Mouse (Mus musculus): ENCODE data around the gene Pafah1b2. TPM values are rescaled to one million over a fixed set of nuclear protein-coding genes. Genes with fewer than 3 reads are reported as not detected.

The Pafah1b2 gene
- polyA plus RNA-seq, 1 experiment from 2014 or later = 113 TPM

DNA sequence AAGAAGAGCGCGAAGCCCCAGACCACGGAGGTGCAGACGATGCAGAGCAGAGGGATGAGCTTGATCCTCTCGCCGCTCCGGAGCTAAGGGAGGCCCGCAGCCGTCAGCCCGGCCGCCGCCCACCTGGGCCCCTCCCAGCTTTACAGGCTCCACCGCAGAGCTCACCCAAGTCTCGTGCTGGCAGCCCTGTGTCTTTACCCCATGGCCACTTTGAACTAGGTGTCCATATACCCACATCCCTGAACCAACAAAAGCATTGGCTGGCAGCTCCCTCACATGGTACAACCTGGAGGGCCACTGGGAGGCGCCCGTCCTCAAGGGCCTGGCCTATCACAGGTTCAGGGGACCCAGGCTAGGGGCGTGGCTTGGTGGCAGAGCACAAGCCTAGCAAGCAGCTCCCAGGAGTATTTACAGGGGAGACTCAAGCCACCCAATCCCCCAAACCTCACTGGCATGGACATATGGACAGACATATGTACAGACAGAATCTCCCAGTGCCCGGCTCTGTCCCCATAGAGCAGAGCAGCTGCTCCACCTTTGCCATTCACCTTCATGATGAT, 71.1 kb downstream of the Pafah1b2 start:
- peak; percentile 37 for DNase-seq (ENCODE audit: low spot score)
- Histone ChIP-seq H3K27me3 (ENCODE audit: insufficient read depth, low read length) (no peaks in the 10 kb centered on the region), H3K4me1 (replicated peaks; ENCODE audit: insufficient read depth, low read length) (0 out of 2 replicates have a peak, but pooled peaks cover 1% of the 10 kb centered on the region), H3K4me3 (replicated peaks; ENCODE audit: low read depth, low read length) (no peak overlapping the region), H3K9me3 (replicated peaks; ENCODE audit: low read length) (no peaks in the 10 kb centered on the region), H3K36me3 (ENCODE audit: insufficient read depth, low read length) (peaks cover 61% of the 10 kb centered on the region), H3K27ac (no peak overlapping the region), H3K4me2 (ENCODE audit: low read length) (no peak overlapping the region), H3K9ac (ENCODE audit: low read depth, low read length) (no peak overlapping the region)
- TF ChIP-seq CTCF (IDR thresholded peaks at IDR 0.05; ENCODE audit: low read depth) = peak; percentile 37; the same call in 1 of the 2 replicates
- 66% methylated on average over 18 of the region's 18 CpGs for WGBS
- no peak for ATAC-seq (replicated peaks; ENCODE audit: low FRiP score, low read depth)

DNA sequence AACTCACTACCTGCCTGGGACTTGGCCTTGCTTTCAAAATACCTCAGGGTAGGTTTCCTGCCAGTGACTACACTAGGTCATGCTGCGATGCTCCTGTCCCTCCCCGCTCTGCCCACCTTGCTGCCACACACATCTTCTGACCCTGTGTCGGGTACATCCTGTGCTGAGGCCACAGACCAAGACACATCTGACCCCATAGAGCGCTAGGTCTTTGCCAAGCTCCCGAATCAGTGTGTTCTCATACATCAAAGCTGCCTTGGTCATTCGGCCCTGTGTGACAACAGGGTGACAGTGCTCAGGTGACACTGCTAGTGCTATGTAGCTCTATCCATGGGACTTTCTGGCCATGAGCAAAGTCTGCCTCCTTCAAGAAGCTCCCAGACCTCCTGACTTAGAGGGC, 72.7 kb downstream of the Pafah1b2 start:
- no peak overlapping the region for H3K4me2 ChIP-seq (ENCODE audit: low read length)
- 0 out of 2 replicates have a peak, but pooled peaks cover 5% of the 10 kb centered on the region for H3K4me1 ChIP-seq (replicated peaks; ENCODE audit: insufficient read depth, low read length)
- H3K9ac ChIP-seq (ENCODE audit: low read depth, low read length) = no peak overlapping the region
- TF ChIP-seq CTCF (IDR thresholded peaks at IDR 0.05; ENCODE audit: low read depth) = no peak
- ATAC-seq (replicated peaks; ENCODE audit: low FRiP score, low read depth) = no peak
- H3K27ac ChIP-seq = no peak overlapping the region
- H3K9me3 ChIP-seq (replicated peaks; ENCODE audit: low read length) = no peaks in the 10 kb centered on the region
- no peak overlapping the region for H3K4me3 ChIP-seq (replicated peaks; ENCODE audit: low read depth, low read length)
- 82% methylated on average over 6 of the region's 6 CpGs for WGBS
- H3K27me3 ChIP-seq (ENCODE audit: insufficient read depth, low read length) = no peaks in the 10 kb centered on the region
- H3K36me3 ChIP-seq (ENCODE audit: insufficient read depth, low read length) = peaks cover 46% of the 10 kb centered on the region
- DNase-seq (ENCODE audit: low spot score) = no peak

DNA sequence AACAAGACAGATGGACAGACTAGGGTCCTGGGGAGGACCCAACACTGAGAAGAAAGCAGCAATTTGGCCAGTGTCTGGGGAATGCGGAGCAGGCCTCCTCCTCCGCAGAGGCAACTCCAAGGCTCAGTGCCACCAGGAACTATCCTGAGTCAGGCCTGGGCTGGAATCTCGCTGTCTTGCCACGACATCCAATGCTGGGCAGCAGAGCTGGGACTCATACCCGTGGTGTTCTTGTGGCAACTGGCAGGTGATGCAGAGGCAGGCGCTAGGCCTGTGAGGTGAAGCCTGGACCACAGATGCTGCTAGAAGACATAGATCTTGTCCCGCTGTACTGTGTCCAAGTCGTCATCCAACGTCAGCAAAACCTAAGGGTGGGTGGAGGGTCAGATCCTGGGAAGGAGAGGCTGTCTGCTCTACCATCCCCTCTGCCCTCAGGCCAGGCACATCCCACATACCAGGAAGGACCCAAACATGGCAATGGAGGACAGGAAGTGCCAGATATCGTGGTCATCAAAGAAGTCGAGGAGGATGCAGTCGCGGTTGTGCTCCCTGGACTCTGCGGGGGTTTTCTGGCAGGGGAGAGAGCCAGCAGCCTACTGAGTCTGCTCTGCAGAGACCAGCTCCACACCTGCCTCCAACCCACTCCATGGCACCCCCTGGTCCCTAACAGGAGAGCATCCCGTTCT, 73.4 kb downstream of the Pafah1b2 start:
- no peak for DNase-seq (ENCODE audit: low spot score)
- no peak for ATAC-seq (replicated peaks; ENCODE audit: low FRiP score, low read depth)
- H3K36me3 ChIP-seq (ENCODE audit: insufficient read depth, low read length) = peaks cover 39% of the 10 kb centered on the region

DNA sequence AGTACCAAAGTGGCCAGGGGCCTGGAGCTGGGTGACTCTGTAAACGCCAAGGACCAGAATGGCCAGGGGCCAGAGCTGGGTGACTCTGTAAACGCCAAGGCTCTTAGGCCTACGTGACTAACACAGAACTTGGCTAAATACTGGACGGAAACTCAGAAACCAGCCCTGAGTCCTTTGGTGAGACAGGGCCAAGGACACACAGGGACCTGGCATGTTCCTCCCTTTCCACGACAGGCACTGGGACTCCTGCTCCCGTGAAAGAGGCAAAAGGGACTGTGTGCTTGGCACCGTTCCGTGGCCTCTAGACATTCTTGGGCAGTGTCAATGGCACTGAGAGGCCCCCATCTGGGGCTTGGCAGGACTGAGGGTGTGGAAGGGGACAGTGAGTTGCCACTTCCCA, 74.4 kb downstream of the Pafah1b2 start:
- Histone ChIP-seq H3K27ac (no peak overlapping the region), H3K36me3 (ENCODE audit: insufficient read depth, low read length) (peaks cover 31% of the 10 kb centered on the region), H3K9ac (ENCODE audit: low read depth, low read length) (no peak overlapping the region), H3K9me3 (replicated peaks; ENCODE audit: low read length) (no peaks in the 10 kb centered on the region), H3K4me3 (replicated peaks; ENCODE audit: low read depth, low read length) (no peak overlapping the region), H3K4me2 (ENCODE audit: low read length) (no peak overlapping the region), H3K4me1 (replicated peaks; ENCODE audit: insufficient read depth, low read length) (0 out of 2 replicates have a peak, but pooled peaks cover 5% of the 10 kb centered on the region), H3K27me3 (ENCODE audit: insufficient read depth, low read length) (no peaks in the 10 kb centered on the region)
- no peak for DNase-seq (ENCODE audit: low spot score)
- WGBS = 87% methylated on average over 8 of the region's 8 CpGs
- ATAC-seq (replicated peaks; ENCODE audit: low FRiP score, low read depth) = no peak
- no peak for TF ChIP-seq CTCF (IDR thresholded peaks at IDR 0.05; ENCODE audit: low read depth)

More for the DNA sequence above, 73.4 kb downstream of the Pafah1b2 start:
- Histone ChIP-seq H3K27ac (no peak overlapping the region), H3K9me3 (replicated peaks; ENCODE audit: low read length) (no peaks in the 10 kb centered on the region), H3K4me3 (replicated peaks; ENCODE audit: low read depth, low read length) (no peak overlapping the region), H3K4me1 (replicated peaks; ENCODE audit: insufficient read depth, low read length) (0 out of 2 replicates have a peak, but pooled peaks cover 5% of the 10 kb centered on the region), H3K27me3 (ENCODE audit: insufficient read depth, low read length) (no peaks in the 10 kb centered on the region), H3K4me2 (ENCODE audit: low read length) (no peak overlapping the region), H3K9ac (ENCODE audit: low read depth, low read length) (no peak overlapping the region)
- 63% methylated on average over 15 of the region's 15 CpGs for WGBS
- no peak for TF ChIP-seq CTCF (IDR thresholded peaks at IDR 0.05; ENCODE audit: low read depth)

DNA sequence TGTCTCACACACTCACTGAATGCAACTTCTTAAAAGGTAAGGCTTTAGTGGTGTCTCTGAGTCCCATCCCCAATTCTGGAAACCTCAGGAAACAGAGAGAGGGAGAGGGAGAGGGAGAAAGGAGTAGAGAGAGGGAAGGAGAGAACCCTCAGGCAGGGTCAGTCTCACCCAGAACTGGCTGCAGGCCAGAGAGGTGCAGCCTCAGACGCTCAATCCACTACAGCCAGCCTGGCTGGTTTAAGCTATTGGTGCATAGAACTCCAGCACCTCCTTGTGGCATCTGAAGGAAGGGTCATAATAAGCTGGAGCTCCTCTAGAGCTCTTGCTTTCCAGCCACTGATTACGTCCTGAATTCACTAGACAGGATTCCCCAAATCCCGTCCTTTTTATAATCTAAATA, 75.6 kb downstream of the Pafah1b2 start:
- TF ChIP-seq CTCF (IDR thresholded peaks at IDR 0.05; ENCODE audit: low read depth) = peak; percentile 86
- Histone ChIP-seq H3K4me1 (replicated peaks; ENCODE audit: insufficient read depth, low read length) (0 out of 2 replicates have a peak, but pooled peaks cover 5% of the 10 kb centered on the region), H3K27me3 (ENCODE audit: insufficient read depth, low read length) (no peaks in the 10 kb centered on the region), H3K4me3 (replicated peaks; ENCODE audit: low read depth, low read length) (no peak overlapping the region), H3K9ac (ENCODE audit: low read depth, low read length) (no peak overlapping the region), H3K27ac (peak overlapping the region; percentile 15; the same call in 1 of the 2 replicates), H3K36me3 (ENCODE audit: insufficient read depth, low read length) (peaks cover 19% of the 10 kb centered on the region), H3K9me3 (replicated peaks; ENCODE audit: low read length) (no peaks in the 10 kb centered on the region), H3K4me2 (ENCODE audit: low read length) (no peak overlapping the region)
- ATAC-seq (replicated peaks; ENCODE audit: low FRiP score, low read depth) (peak; percentile 63), DNase-seq (ENCODE audit: low spot score) (peak; percentile 87)
- WGBS = 20% methylated on average over 3 of the region's 3 CpGs

DNA sequence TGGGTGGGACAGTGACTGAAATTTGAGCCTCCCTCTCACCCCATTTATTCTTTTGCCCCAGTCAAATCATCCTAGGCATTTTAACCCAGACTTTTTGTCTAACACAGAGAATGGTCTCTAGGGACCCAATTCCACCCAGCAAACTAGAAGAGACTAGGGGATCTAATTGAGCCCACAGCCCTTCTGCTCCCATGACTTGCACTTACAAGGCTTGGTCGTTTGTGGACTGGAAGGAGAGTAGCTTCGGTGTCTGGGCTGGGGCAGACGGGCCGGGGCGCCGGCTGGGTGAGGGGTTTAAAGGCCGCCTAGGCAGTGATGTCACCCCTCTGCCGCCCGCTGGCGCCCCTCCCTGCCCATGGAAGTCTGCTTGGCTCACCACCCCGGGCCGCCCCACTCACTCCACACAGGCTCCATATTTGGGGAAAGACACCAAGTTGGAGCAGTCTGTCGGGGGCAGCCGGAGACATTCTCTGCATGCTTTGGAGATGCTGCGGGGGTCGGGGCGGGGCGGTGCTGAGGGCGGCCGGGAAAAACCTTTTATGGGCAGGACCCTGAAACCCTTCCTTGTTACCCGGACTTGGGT, 76.8 kb downstream of the Pafah1b2 start, which contains the start of gene Tagln:
Gene Tagln (minus strand): TSS at position 431 of the 583 bp plus-strand sequence.
- Histone ChIP-seq H3K9me3 (replicated peaks; ENCODE audit: low read length) (no peaks in the 10 kb centered on the region), H3K9ac (ENCODE audit: low read depth, low read length) (peak within 1 kb of the TSS; percentile 23; the same call in 1 of the 2 replicates)
- WGBS = 6% methylated on average over 21 of the region's 21 CpGs

More for the DNA sequence above, 76.8 kb downstream of the Pafah1b2 start, which contains the start of gene Tagln:
- Histone ChIP-seq H3K4me3 (replicated peaks; ENCODE audit: low read depth, low read length) (peak within 1 kb of the TSS; percentile 18), H3K27ac (peak within 1 kb of the TSS; percentile 15; the same call in 1 of the 2 replicates), H3K27me3 (ENCODE audit: insufficient read depth, low read length) (no peaks in the 10 kb centered on the region), H3K36me3 (ENCODE audit: insufficient read depth, low read length) (peaks cover 18% of the 10 kb centered on the region; the same call in 1 of the 2 replicates), H3K4me1 (replicated peaks; ENCODE audit: insufficient read depth, low read length) (0 out of 2 replicates have a peak, but pooled peaks cover 5% of the 10 kb centered on the region), H3K4me2 (ENCODE audit: low read length) (peak within 1 kb of the TSS; percentile 47)
- peak; percentile 68 for DNase-seq (ENCODE audit: low spot score)
- ATAC-seq (replicated peaks; ENCODE audit: low FRiP score, low read depth) = peak; percentile 55; the same call in 1 of the 2 replicates
- TF ChIP-seq CTCF (IDR thresholded peaks at IDR 0.05; ENCODE audit: low read depth) = no peak; the same call in 1 of the 2 replicates
